ENCODE assay signal across 8 mouse cellular contexts in the genomic region with DNA sequence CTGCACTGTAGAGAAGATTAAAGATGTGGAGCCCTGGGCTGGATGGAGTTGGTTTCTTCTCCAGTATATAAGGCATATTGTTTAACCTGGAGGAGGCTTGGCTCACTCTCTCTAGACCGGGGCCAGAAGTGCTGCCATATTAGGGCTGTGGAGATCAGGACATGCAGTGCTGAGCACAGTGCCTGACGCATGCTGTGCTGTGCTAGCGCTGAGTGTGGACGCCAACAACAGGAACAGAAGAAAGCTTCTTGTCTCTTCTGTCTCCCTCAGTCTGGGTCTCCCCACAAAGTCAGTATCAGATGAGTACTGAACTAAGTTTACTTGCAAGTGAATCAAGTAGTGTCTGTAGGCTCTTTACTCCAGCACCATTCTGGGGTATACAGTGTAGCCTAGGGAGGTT. TPM values are rescaled to one million over a fixed set of nuclear protein-coding genes. Genes with fewer than 3 reads are reported as not detected.
DNase-seq lines count a peak whose midpoint lies in the region; ATAC-seq and TF ChIP-seq lines count a peak whose summit lies in the region.
"Had no signal": no experiment of that assay in that cellular context is flagged by ENCODE, and none has a peak within 500 bp of the region (broad histone marks: within the 10 kb centered on the region; RNA-seq: fewer than 3 reads in every experiment).

No protein-coding gene starts in this region.

- H3K4me1 ChIP-seq in hindbrain, postnatal 0 days (ENCODE audit: insufficient read depth, low read length) = 0 out of 2 replicates have a peak, but pooled peaks cover 8% of the 10 kb centered on the region
- H3K4me1 ChIP-seq in hindbrain, embryonic 10.5 days (replicated peaks) = peaks cover 45% of the 10 kb centered on the region
- H3K4me1 ChIP-seq in MEL (ENCODE audit: control insufficient read depth in 1 of 2, insufficient read depth in 2 of 2, low read length in 2 of 2) = peaks cover 33 to 64% of the 10 kb centered on the region in 2 experiments
- peaks cover 9% of the 10 kb centered on the region for H3K4me1 ChIP-seq in embryonic facial prominence, embryonic 12.5 days
- peaks cover 24% of the 10 kb centered on the region for H3K4me1 ChIP-seq in limb, embryonic 14.5 days (ENCODE audit: control insufficient read depth, insufficient read depth, low read length)

- 53% methylated on average over 4 of the region's 4 CpGs for WGBS in hindbrain, postnatal 0 days
- WGBS in hindbrain, embryonic 10.5 days = 65% methylated on average over 4 of the region's 4 CpGs
- 68% methylated on average over 4 of the region's 4 CpGs for WGBS in embryonic facial prominence, embryonic 12.5 days
- 70% methylated on average over 4 of the region's 4 CpGs for WGBS in limb, embryonic 14.5 days

- H3K9me3 ChIP-seq in hindbrain, postnatal 0 days (ENCODE audit: low read length) = no peaks in the 10 kb centered on the region
- no peaks in the 10 kb centered on the region for H3K9me3 ChIP-seq in hindbrain, embryonic 10.5 days
- no peaks in the 10 kb centered on the region for H3K9me3 ChIP-seq in MEL (replicated peaks; ENCODE audit: insufficient read depth, low read length)
- no peaks in the 10 kb centered on the region for H3K9me3 ChIP-seq in embryonic facial prominence, embryonic 12.5 days
- H3K9me3 ChIP-seq in limb, embryonic 14.5 days (ENCODE audit: control insufficient read depth, low read length) = no peaks in the 10 kb centered on the region

- no peak overlapping the region for H3K4me2 ChIP-seq in hindbrain, postnatal 0 days (ENCODE audit: low read depth, low read length)
- H3K4me2 ChIP-seq in embryonic facial prominence, embryonic 12.5 days (replicated peaks) = no peak overlapping the region
- no peak overlapping the region for H3K4me2 ChIP-seq in limb, embryonic 14.5 days (replicated peaks; ENCODE audit: low read depth, low read length, severe bottlenecking)

- DNase-seq in hindbrain, postnatal 0 days (ENCODE audit: low spot score) = no peak
- no peak for DNase-seq in hindbrain, embryonic 10.5 days (ENCODE audit: low spot score)
- DNase-seq in MEL (ENCODE audit: low read depth, low spot score) = peak; percentile 63
- no peak for DNase-seq in limb, embryonic 14.5 days (ENCODE audit: low spot score)
- no peak for DNase-seq in adrenal gland, adult 8-10 months
- DNase-seq in layer of hippocampus, postnatal 25 days (ENCODE audit: extremely low spot score in 1 of 2, low spot score in 1 of 2) = no peak

- no peak for TF ChIP-seq POLR2A in MEL (IDR thresholded peaks at IDR 0.05; ENCODE audit: control insufficient read depth in 1 of 2, insufficient read depth in 1 of 2, low read depth in 1 of 2, low read length in 2 of 2, poor library complexity in 1 of 2)
- no peak for TF ChIP-seq POLR2A in limb, embryonic 14.5 days (IDR thresholded peaks at IDR 0.05; ENCODE audit: borderline replicate concordance, extremely low read depth, insufficient read depth, insufficient read length)

- H3K4me3 ChIP-seq in hindbrain, postnatal 0 days (ENCODE audit: low read length) = no peak overlapping the region
- no peak overlapping the region for H3K4me3 ChIP-seq in hindbrain, embryonic 10.5 days
- H3K4me3 ChIP-seq in MEL (ENCODE audit: control insufficient read depth in 1 of 2, insufficient read depth in 1 of 2, low read depth in 2 of 2, low read length in 2 of 2) = no peak overlapping the region; a peak in 1 of 4 replicates
- H3K4me3 ChIP-seq in embryonic facial prominence, embryonic 12.5 days = no peak overlapping the region
- H3K4me3 ChIP-seq in limb, embryonic 14.5 days (replicated peaks; ENCODE audit: low read length) = no peak overlapping the region

- H3K36me3 ChIP-seq in hindbrain, postnatal 0 days (ENCODE audit: insufficient read depth, low read length) = no peaks in the 10 kb centered on the region
- no peaks in the 10 kb centered on the region for H3K36me3 ChIP-seq in hindbrain, embryonic 10.5 days
- peaks cover 21 to 60% of the 10 kb centered on the region in 2 experiments for H3K36me3 ChIP-seq in MEL (ENCODE audit: control insufficient read depth in 1 of 2, insufficient read depth in 2 of 2, low read length in 2 of 2)
- no peaks in the 10 kb centered on the region for H3K36me3 ChIP-seq in embryonic facial prominence, embryonic 12.5 days
- H3K36me3 ChIP-seq in limb, embryonic 14.5 days (ENCODE audit: control insufficient read depth, insufficient read depth, low read length) = no peaks in the 10 kb centered on the region

- peak overlapping the region; percentile 11; the same call in 1 of the 2 replicates for H3K27ac ChIP-seq in hindbrain, postnatal 0 days
- H3K27ac ChIP-seq in hindbrain, embryonic 10.5 days = no peak overlapping the region
- peak overlapping the region; percentile 65 for H3K27ac ChIP-seq in MEL (ENCODE audit: control insufficient read depth, low read depth, low read length)
- H3K27ac ChIP-seq in embryonic facial prominence, embryonic 12.5 days = peak overlapping the region; percentile 52; the same call in 1 of the 2 replicates
- peak overlapping the region; percentile 48 for H3K27ac ChIP-seq in limb, embryonic 14.5 days (replicated peaks; ENCODE audit: low read depth, low read length)

- TF ChIP-seq CTCF in hindbrain, postnatal 0 days (IDR thresholded peaks at IDR 0.05; ENCODE audit: low read depth) = no peak
- TF ChIP-seq CTCF in MEL (IDR thresholded peaks at IDR 0.05 in 2 of 3, conservative IDR thresholded peaks at IDR 0.05 in 1 of 3; ENCODE audit: control insufficient read depth in 1 of 3, insufficient read depth in 1 of 3, low read depth in 2 of 3, low read length in 3 of 3, poor library complexity in 1 of 3, severe bottlenecking in 1 of 3) = no peak

- H3K27me3 ChIP-seq in hindbrain, postnatal 0 days (ENCODE audit: insufficient read depth, low read length) = no peaks in the 10 kb centered on the region
- peaks cover 4% of the 10 kb centered on the region; the same call in 1 of the 2 replicates for H3K27me3 ChIP-seq in hindbrain, embryonic 10.5 days (ENCODE audit: insufficient read depth, poor library complexity, severe bottlenecking)
- no peaks in the 10 kb centered on the region for H3K27me3 ChIP-seq in MEL (ENCODE audit: control insufficient read depth in 1 of 2, insufficient read depth in 2 of 2, low read length in 2 of 2)
- no peaks in the 10 kb centered on the region for H3K27me3 ChIP-seq in embryonic facial prominence, embryonic 12.5 days
- H3K27me3 ChIP-seq in limb, embryonic 14.5 days (ENCODE audit: control insufficient read depth, insufficient read depth, low read length) = no peaks in the 10 kb centered on the region

- H3K79me2 ChIP-seq in MEL (ENCODE audit: control insufficient read depth, insufficient read depth, low read length, poor library complexity) = peaks cover 98% of the 10 kb centered on the region

- no peak for ATAC-seq in hindbrain, postnatal 0 days
- ATAC-seq in embryonic facial prominence, embryonic 12.5 days (ENCODE audit: insufficient number of reproducible peaks, insufficient read depth, low FRiP score, low TSS enrichment) = no peak
- ATAC-seq in limb, embryonic 14.5 days (ENCODE audit: low FRiP score, low read depth) = no peak
- ATAC-seq: midbrain, embryonic 16.5 days had no signal

- TF ChIP-seq RAD21 in MEL (IDR thresholded peaks at IDR 0.05; ENCODE audit: low read depth, low read length) = no peak

- no peak overlapping the region for H3K9ac ChIP-seq in hindbrain, postnatal 0 days (replicated peaks; ENCODE audit: low read length)
- H3K9ac ChIP-seq in MEL (ENCODE audit: control insufficient read depth, low read depth, low read length, poor library complexity, severe bottlenecking) = peak overlapping the region; percentile 29
- no peak overlapping the region for H3K9ac ChIP-seq in embryonic facial prominence, embryonic 12.5 days
- H3K9ac ChIP-seq in limb, embryonic 14.5 days (ENCODE audit: low read depth, low read length, severe bottlenecking) = no peak overlapping the region

- TF ChIP-seq EP300 in MEL (IDR thresholded peaks at IDR 0.05; ENCODE audit: low read depth in 1 of 2, low read length in 2 of 2) = no peak

TF ChIP-seq in MEL, 35 proteins besides CTCF, POLR2A, EP300 and RAD21 (continues in another document):
- TF ChIP-seq POLR2AphosphoS2 (IDR thresholded peaks at IDR 0.05; ENCODE audit: low read length) (no peak), MAZ (IDR thresholded peaks at IDR 0.05; ENCODE audit: low read depth, low read length) (no peak), MEF2A (IDR thresholded peaks at IDR 0.05; ENCODE audit: extremely low read depth, insufficient replicate concordance, low read depth, low read length, poor library complexity, severe bottlenecking) (no peak), MYB (IDR thresholded peaks at IDR 0.05; ENCODE audit: low read depth, low read length) (no peak), SMC3 (IDR thresholded peaks at IDR 0.05; ENCODE audit: low read depth, low read length) (no peak), GABPA (IDR thresholded peaks at IDR 0.05; ENCODE audit: low read depth, low read length) (no peak), SIN3A (IDR thresholded peaks at IDR 0.05; ENCODE audit: low read length) (no peak), KAT2A (conservative IDR thresholded peaks at IDR 0.05; ENCODE audit: low read depth, low read length) (no peak), POLR2AphosphoS5 (IDR thresholded peaks at IDR 0.05; ENCODE audit: borderline replicate concordance, low read depth, low read length) (no peak), RCOR1 (IDR thresholded peaks at IDR 0.05; ENCODE audit: low read depth, low read length) (no peak), GATA1 (IDR thresholded peaks at IDR 0.05; ENCODE audit: low read depth, low read length) (no peak), TAL1 (IDR thresholded peaks at IDR 0.05; ENCODE audit: low read length) (no peak), HCFC1 (IDR thresholded peaks at IDR 0.05; ENCODE audit: low read depth, low read length) (no peak), JUND (IDR thresholded peaks at IDR 0.05; ENCODE audit: low read depth, low read length) (no peak), ELF1 (IDR thresholded peaks at IDR 0.05; ENCODE audit: low read depth, low read length) (no peak), ZC3H11A (IDR thresholded peaks at IDR 0.05; ENCODE audit: low read depth, low read length) (no peak)

RNA-seq across cellular contexts. Expression of a gene that starts 4.8 kb away (rescaled TPM):
- total RNA-seq in hindbrain, postnatal 0 days (2014; rRNA removed) = 23.6 and 28.6 TPM in 2 replicates
- polyA plus RNA-seq in hindbrain, postnatal 0 days (2015; fragmentation: Nextera tagmentation; extraction: Ambion mirVana) = 21.7 and 23.7 TPM in 2 replicates
- polyA plus RNA-seq in hindbrain, embryonic 10.5 days (2016; fragmentation: Nextera tagmentation; extraction: Ambion mirVana) = 25.7 and 32.7 TPM in 2 replicates
- total RNA-seq in MEL (2012; rRNA removed) = 100 and 102 TPM in 2 replicates
- 100 to 1,000 TPM in 1 of 2 experiments, not detected in 1; 389 TPM for polyA plus RNA-seq in MEL (2012; ENCODE audit: insufficient read depth in 1 of 2, insufficient read length in 2 of 2, low read depth in 1 of 2, low replicate concordance in 2 of 2, missing spikeins in 1 of 2)
- 33.5 and 38.8 TPM in 2 replicates for polyA plus RNA-seq in embryonic facial prominence, embryonic 12.5 days (2016; fragmentation: Nextera tagmentation; extraction: Ambion mirVana)
- 79.3 and 113 TPM in 2 replicates for polyA plus RNA-seq in limb, embryonic 14.5 days (2012; rRNA removed)
- 36.5 and 39.5 TPM in 2 replicates for polyA plus RNA-seq in limb, embryonic 14.5 days (2014; fragmentation: Nextera tagmentation; extraction: Ambion mirVana)
- total RNA-seq in adrenal gland, adult 8-10 months (2022) = 100 to 1,000 TPM in 2 of 4 experiments, 10 to 100 TPM in 2; 86.1 to 106 (median 96.2) TPM
- 10 to 100 TPM; 15.6 to 30.1 TPM for total RNA-seq in layer of hippocampus, postnatal 25 days (2021)
